Mouse (Mus musculus): ENCODE data around the gene Recql.
A peak's percentile ranks its signal among the peaks of the same experiment; 100 is the strongest.
"Not testable (repeated sequence)": the region's sequence is repeated elsewhere in the genome, so short reads cannot be mapped to it uniquely, and the experiment has no call there.

Gene Recql

DNA sequence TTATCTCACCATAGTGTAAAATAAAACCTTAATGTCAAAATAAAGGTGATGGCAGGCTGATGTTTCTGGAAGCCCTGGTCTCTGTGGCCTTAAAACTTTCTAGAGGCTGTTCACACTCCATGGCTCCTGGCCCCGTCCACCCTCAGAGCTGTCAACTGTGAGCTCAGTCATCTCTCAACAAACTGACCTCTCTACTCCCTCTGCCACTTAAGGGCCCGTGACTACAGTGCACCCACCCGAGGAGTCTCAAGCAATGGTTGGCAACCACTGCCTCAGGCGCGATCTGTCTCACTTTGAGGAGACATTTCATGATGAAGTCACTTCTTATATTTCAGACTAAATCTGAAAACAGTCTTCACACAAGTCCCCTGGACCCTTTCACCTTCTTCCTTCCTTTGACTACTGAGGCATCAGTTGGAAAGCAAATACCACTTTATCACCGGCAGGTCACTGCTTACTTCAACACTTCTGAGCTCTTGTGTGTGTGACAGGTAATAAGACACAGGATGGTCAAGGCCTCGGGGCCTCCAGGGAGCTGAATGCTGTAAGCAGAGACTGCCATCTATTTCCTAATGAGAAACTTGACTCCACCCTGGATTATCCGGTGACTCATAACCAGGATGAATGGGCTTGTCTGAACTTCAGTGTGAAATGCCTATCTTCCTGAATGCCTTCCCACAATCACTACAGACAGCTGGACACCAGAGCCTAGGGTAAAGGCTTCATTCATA lies 21.0 kb downstream of the Recql start:
- no peak for DNase-seq (ENCODE audit: low read depth, low spot score)

- no peak for DNase-seq (ENCODE audit: low read depth, low spot score)
Measured at GRCm38 (mm10) chr6:142363019-142363576, 23.8 kb downstream of the Recql start.

GRCm38 (mm10) chr6:142362036-142362435 lies 24.9 kb downstream of the Recql start:
- no peak for DNase-seq (ENCODE audit: low read depth, low spot score)

GRCm38 (mm10) chr6:142357106-142357505 lies 29.8 kb downstream of the Recql start:
- DNase-seq (ENCODE audit: low read depth, low spot score): no peak

DNA sequence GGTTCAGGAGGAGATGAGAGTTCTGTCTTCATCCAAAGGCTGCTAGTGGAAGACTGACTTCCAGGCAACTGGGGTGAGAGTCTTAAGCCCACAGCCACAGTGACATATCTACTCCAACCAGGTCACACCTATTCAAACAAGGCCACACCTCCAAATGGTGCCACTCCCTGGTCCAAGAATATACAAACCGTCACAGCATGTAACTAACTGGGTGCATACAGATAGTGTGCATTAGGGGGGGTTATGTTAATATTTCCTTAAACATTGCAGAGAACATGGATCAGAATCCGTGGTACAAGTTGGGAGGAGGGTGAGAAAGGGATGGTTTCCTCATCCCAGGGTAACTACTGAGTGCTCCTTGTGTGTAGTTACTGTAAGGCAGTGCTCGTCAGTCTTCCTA lies 34.8 kb downstream of the Recql start:
- DNase-seq (ENCODE audit: low read depth, low spot score): not testable (repeated sequence)

- DNase-seq (ENCODE audit: low read depth, low spot score): no peak
Measured at GRCm38 (mm10) chr6:142347431-142348385, 39.2 kb downstream of the Recql start.

- no peak for DNase-seq (ENCODE audit: low read depth, low spot score)
Measured at GRCm38 (mm10) chr6:142346181-142347110, 40.4 kb downstream of the Recql start.

DNA sequence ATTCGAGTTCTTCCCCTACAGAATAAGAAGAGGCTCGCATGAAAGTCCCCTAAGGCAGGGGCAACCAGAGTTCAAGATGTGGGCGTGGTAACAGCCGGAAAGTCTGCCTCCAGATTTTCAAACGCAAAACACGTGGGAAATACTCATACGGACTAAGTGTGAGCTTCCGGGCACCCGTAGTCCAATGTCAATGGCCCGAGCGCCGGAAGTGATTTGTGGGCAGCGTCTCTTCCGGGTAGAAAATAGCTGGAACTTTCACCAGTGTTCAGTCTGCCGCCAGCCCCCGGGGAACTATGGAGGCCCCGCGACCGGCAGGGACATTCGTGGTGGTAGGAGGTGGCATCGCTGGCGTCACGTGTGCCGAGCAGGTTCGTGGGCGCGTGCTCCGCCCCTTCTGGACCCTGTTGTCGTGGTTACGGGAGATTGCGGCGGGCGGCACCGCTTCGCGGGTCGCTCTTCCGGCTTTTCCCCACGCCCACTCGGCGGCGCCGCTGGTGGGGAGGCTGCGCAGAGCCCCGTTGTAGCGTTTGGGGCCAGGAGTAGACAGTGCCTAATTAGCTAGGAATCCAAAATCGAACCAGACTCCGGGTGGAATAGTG lies 41.3 kb downstream of the Recql start, which contains the start of gene Pyroxd1:
Gene Pyroxd1, plus strand, starts transcription at position 215 of the 599 bp plus-strand sequence.
- peak; percentile 52 for DNase-seq (ENCODE audit: low read depth, low spot score)

GRCm38 (mm10) chr6:142343561-142343960 lies 43.3 kb downstream of the Recql start:
- peak; percentile 41 for DNase-seq (ENCODE audit: low read depth, low spot score)

GRCm38 (mm10) chr6:142339576-142339975 lies 47.3 kb downstream of the Recql start:
- no peak for DNase-seq (ENCODE audit: low read depth, low spot score)

DNA sequence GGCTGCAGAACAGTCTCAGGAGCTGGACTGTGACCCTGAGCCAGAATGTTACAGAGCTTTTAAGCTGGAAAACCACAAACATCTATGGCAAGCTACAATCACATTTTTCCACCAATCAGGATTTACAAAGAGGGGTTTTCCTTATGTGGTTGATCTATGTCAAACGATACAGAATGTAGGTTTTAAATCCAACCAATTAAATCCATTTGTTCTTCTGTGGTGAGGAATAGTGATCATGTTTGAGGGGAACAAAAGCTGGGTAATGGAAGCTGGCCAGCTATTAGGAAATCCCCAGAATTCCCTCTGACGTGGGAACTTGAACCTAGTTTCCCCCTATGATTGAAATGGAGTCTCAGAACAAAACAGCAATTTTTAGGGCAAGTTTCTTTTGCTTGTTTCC lies 47.9 kb downstream of the Recql start:
- DNase-seq (ENCODE audit: low read depth, low spot score): no peak

DNA sequence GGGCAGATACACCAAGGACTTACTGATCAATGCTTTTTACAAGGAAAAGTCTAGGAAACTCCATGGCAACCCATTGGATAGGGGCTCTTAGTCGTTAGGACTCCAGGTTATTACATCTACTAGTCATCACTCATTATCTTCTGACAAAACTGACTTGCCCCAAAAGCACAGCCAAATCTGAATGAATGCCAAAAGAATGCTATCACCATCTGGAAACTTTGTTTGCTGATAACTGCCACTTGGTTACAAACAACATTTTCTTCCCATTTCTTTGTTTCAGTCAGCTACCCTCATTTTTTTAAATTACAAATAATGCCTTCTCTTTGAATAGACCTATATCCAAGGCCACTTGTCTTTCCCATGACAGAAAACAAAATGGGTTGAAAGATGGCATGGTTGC lies 57.7 kb downstream of the Recql start:
- DNase-seq (ENCODE audit: low read depth, low spot score): no peak

GRCm38 (mm10) chr6:142326598-142326997 lies 60.3 kb downstream of the Recql start:
- DNase-seq (ENCODE audit: low read depth, low spot score): no peak

GRCm38 (mm10) chr6:142322881-142323280 lies 64.0 kb downstream of the Recql start, which contains the start of gene Slco1a5:
Slco1a5 (minus strand) TSS chr6:142322981.
- no peak for DNase-seq (ENCODE audit: low read depth, low spot score)

DNA sequence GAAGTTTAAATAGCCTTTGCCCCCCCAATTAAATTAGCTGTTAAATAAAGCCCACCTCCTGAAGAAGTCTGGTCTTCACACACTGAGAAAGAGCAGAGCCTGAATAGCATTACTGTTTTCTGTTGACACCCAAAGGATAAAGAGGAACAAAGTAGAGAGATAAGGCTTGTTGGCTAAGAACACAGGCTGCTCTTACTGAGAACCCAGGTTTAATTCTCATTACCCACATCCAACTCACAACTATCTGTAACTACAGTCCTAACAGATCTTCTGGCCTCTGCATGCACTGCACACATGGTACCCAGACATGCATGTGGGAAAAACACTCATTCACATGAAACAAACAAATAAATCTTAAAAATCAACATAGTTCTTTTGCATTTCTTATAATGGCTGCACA lies 69.8 kb downstream of the Recql start:
- DNase-seq (ENCODE audit: low read depth, low spot score): no peak

- no peak for DNase-seq (ENCODE audit: low read depth, low spot score)
Measured at GRCm38 (mm10) chr6:142314285-142314684, 72.6 kb downstream of the Recql start.

DNA sequence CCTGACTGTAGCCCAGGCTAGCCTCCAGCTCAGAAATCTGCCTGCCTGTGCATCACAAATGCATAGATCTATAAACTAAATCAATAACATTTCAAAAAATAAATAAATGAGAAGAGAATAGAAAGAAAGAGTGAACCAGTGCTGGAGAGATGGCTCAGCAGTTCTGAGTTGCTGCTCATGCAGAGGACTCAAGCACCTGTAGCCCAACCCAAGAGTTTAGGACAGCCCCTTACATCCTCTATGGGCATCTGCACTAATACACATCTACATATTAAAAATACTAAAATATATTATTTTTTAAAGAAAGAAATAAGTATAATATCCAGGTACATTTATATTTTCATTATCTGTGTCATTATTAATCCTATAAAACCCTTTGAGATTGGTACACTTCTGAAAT lies 81.8 kb downstream of the Recql start:
- no peak for DNase-seq (ENCODE audit: low read depth, low spot score)

Measured in c-Kit-negative CD71-positive TER-119-positive erythroid progenitor cells, embryonic 14.5 days (primary cell).